Mouse (Mus musculus) frontal cortex, postnatal 25 days (tissue): Measurements from ENCODE around the gene Ppm1l.
A peak's percentile ranks its signal among the peaks of the same experiment; 100 is the strongest.

Experiments
- DNase-seq, 2 experiments: peaks; one replicate each; pipeline ENCODE4 v3.0.0; 2022; ENCODE audit warnings: low spot score in 2 of 2

The Ppm1l gene

GRCm38 (mm10) chr3:69438773-69439514 is 122.3 kb downstream of the Ppm1l start:
- no peak for DNase-seq

GRCm38 (mm10) chr3:69440761-69441160 is 124.1 kb downstream of the Ppm1l start:
- no peak for DNase-seq

- DNase-seq, result no peak
These were observed 130.3 kb downstream of the Ppm1l start for GRCm38 (mm10) chr3:69446989-69447388.

GRCm38 (mm10) chr3:69449041-69449440 is 132.4 kb downstream of the Ppm1l start:
- DNase-seq, result no peak

- no peak for DNase-seq
These were observed 137.7 kb downstream of the Ppm1l start for GRCm38 (mm10) chr3:69454330-69454729.

- DNase-seq, result no peak
These were observed 139.4 kb downstream of the Ppm1l start for GRCm38 (mm10) chr3:69456071-69456470.

GRCm38 (mm10) chr3:69458756-69459155 is 142.1 kb downstream of the Ppm1l start:
- DNase-seq, result no peak

GRCm38 (mm10) chr3:69461956-69462355 is 145.3 kb downstream of the Ppm1l start:
- DNase-seq, result no peak

GRCm38 (mm10) chr3:69465751-69466150 is 149.1 kb downstream of the Ppm1l start:
- DNase-seq, result no peak

GRCm38 (mm10) chr3:69468280-69469008 is 151.8 kb downstream of the Ppm1l start:
- no peak for DNase-seq

GRCm38 (mm10) chr3:69469463-69470141 is 152.9 kb downstream of the Ppm1l start:
- no peak for DNase-seq

GRCm38 (mm10) chr3:69470142-69470796 is 153.6 kb downstream of the Ppm1l start:
- DNase-seq, result no peak

GRCm38 (mm10) chr3:69475850-69476450 is 159.3 kb downstream of the Ppm1l start:
- DNase-seq, result no peak

GRCm38 (mm10) chr3:69479937-69480336 is 163.3 kb downstream of the Ppm1l start:
- no peak for DNase-seq

- peak; percentile 57 to 68 for DNase-seq
These were observed 165.2 kb downstream of the Ppm1l start for GRCm38 (mm10) chr3:69481835-69482234.

GRCm38 (mm10) chr3:69484006-69484574 is 167.4 kb downstream of the Ppm1l start:
- no peak for DNase-seq

- DNase-seq, result no peak
These were observed 167.9 kb downstream of the Ppm1l start for GRCm38 (mm10) chr3:69484582-69484981.

- no peak for DNase-seq
These were observed 168.7 kb downstream of the Ppm1l start for GRCm38 (mm10) chr3:69485347-69485746.

GRCm38 (mm10) chr3:69485756-69486155 is 169.1 kb downstream of the Ppm1l start:
- no peak for DNase-seq

GRCm38 (mm10) chr3:69487471-69487870 is 170.8 kb downstream of the Ppm1l start:
- no peak for DNase-seq

- no peak for DNase-seq
These were observed 173.0 kb downstream of the Ppm1l start for GRCm38 (mm10) chr3:69489669-69490068.
